Comparison of ENCODE assay signal across 9 mouse cellular contexts in genomic region chr2:167687651-167688101, GRCm38 (mm10). TPM values are rescaled to one million over a fixed set of nuclear protein-coding genes. Genes with fewer than 3 reads are reported as not detected.
DNase-seq lines count a peak whose midpoint lies in the region; ATAC-seq and TF ChIP-seq lines count a peak whose summit lies in the region.
"Had no signal": no experiment of that assay in that cellular context is flagged by ENCODE, and none has a peak within 500 bp of the region (broad histone marks: within the 10 kb centered on the region; RNA-seq: fewer than 3 reads in every experiment).

No protein-coding gene starts in this region.

- no peak for DNase-seq in midbrain, postnatal 0 days (ENCODE audit: low spot score)
- no peak for DNase-seq in midbrain, embryonic 14.5 days
- DNase-seq in hindbrain, embryonic 14.5 days (ENCODE audit: low spot score) = no peak

- WGBS in midbrain, postnatal 0 days = 55% methylated on average over 10 of the region's 11 CpGs
- WGBS in midbrain, embryonic 14.5 days = 56% methylated on average over 11 of the region's 11 CpGs
- WGBS in lung, embryonic 15.5 days = 46% methylated on average over 11 of the region's 11 CpGs
- WGBS in hindbrain, embryonic 14.5 days = 55% methylated on average over 11 of the region's 11 CpGs

- no peak overlapping the region for H3K9ac ChIP-seq in midbrain, postnatal 0 days (replicated peaks; ENCODE audit: low read length, poor library complexity, severe bottlenecking)
- no peak overlapping the region for H3K9ac ChIP-seq in midbrain, embryonic 14.5 days (replicated peaks; ENCODE audit: low read length)
- no peak overlapping the region for H3K9ac ChIP-seq in lung, embryonic 15.5 days
- H3K9ac ChIP-seq in hindbrain, embryonic 14.5 days = no peak overlapping the region

- no peaks in the 10 kb centered on the region for H3K9me3 ChIP-seq in erythroblast, embryonic 14.5 days (ENCODE audit: control insufficient read depth, low read length)
- H3K9me3 ChIP-seq in midbrain, postnatal 0 days (ENCODE audit: low read length) = no peaks in the 10 kb centered on the region
- H3K9me3 ChIP-seq in midbrain, embryonic 14.5 days (ENCODE audit: control insufficient read depth, low read length) = no peaks in the 10 kb centered on the region
- no peaks in the 10 kb centered on the region for H3K9me3 ChIP-seq in lung, embryonic 15.5 days
- no peaks in the 10 kb centered on the region for H3K9me3 ChIP-seq in hindbrain, embryonic 14.5 days (ENCODE audit: control insufficient read depth, low read length)
- H3K9me3 ChIP-seq: heart, embryonic 12.5 days had no signal

- peaks cover 58% of the 10 kb centered on the region for H3K27me3 ChIP-seq in erythroblast, embryonic 14.5 days (ENCODE audit: control insufficient read depth)
- H3K27me3 ChIP-seq in midbrain, postnatal 0 days (ENCODE audit: insufficient read depth, low read length) = peaks cover 20% of the 10 kb centered on the region
- peaks cover 48% of the 10 kb centered on the region for H3K27me3 ChIP-seq in midbrain, embryonic 14.5 days (ENCODE audit: control insufficient read depth, insufficient read depth, low read length)
- no peaks in the 10 kb centered on the region; the same call in 1 of the 2 replicates for H3K27me3 ChIP-seq in lung, embryonic 15.5 days
- H3K27me3 ChIP-seq in hindbrain, embryonic 14.5 days (ENCODE audit: control insufficient read depth, insufficient read depth, low read length) = peaks cover 58% of the 10 kb centered on the region

- H3K27ac ChIP-seq in midbrain, postnatal 0 days (ENCODE audit: low read depth, low read length) = no peak overlapping the region
- no peak overlapping the region for H3K27ac ChIP-seq in midbrain, embryonic 14.5 days (replicated peaks; ENCODE audit: low read depth, low read length)
- H3K27ac ChIP-seq in brown adipose tissue, adult 24 weeks (replicated peaks; ENCODE audit: low read depth, low read length) = peak overlapping the region; percentile 85
- no peak overlapping the region for H3K27ac ChIP-seq in lung, embryonic 15.5 days
- H3K27ac ChIP-seq in hindbrain, embryonic 14.5 days = no peak overlapping the region

- H3K4me3 ChIP-seq in erythroblast, embryonic 14.5 days (replicated peaks) = peak overlapping the region; percentile 75
- H3K4me3 ChIP-seq in midbrain, postnatal 0 days (ENCODE audit: low read depth, low read length) = no peak overlapping the region
- no peak overlapping the region for H3K4me3 ChIP-seq in midbrain, embryonic 14.5 days (replicated peaks; ENCODE audit: low read depth, low read length)
- H3K4me3 ChIP-seq in brown adipose tissue, adult 24 weeks (ENCODE audit: insufficient read depth, low read depth, low read length) = peak overlapping the region; percentile 95
- no peak overlapping the region for H3K4me3 ChIP-seq in lung, embryonic 15.5 days
- no peak overlapping the region for H3K4me3 ChIP-seq in hindbrain, embryonic 14.5 days (replicated peaks; ENCODE audit: low read length)

- H3K4me2 ChIP-seq in midbrain, postnatal 0 days (ENCODE audit: low read depth, low read length, poor library complexity, severe bottlenecking) = no peak overlapping the region
- H3K4me2 ChIP-seq in midbrain, embryonic 14.5 days (ENCODE audit: low read length) = no peak overlapping the region
- H3K4me2 ChIP-seq in lung, embryonic 15.5 days = peak overlapping the region; percentile 74; the same call in 1 of the 2 replicates
- no peak overlapping the region for H3K4me2 ChIP-seq in hindbrain, embryonic 14.5 days (replicated peaks)

- ATAC-seq in erythroblast, adult 5-6 weeks (replicated peaks; ENCODE audit: low FRiP score, poor library complexity, severe bottlenecking) = no peak
- 0 out of 2 replicates have a peak, but pooled peaks have one; percentile 1 for ATAC-seq in midbrain, postnatal 0 days (ENCODE audit: low FRiP score)
- ATAC-seq in midbrain, embryonic 14.5 days (ENCODE audit: low FRiP score, low TSS enrichment) = no peak
- no peak; the same call in 1 of the 2 replicates for ATAC-seq in lung, embryonic 15.5 days (ENCODE audit: borderline replicate concordance, extremely low read depth, low FRiP score, low TSS enrichment)
- no peak for ATAC-seq in frontal cortex, adult (ENCODE audit: low TSS enrichment)
- ATAC-seq in hindbrain, embryonic 14.5 days (ENCODE audit: low FRiP score) = no peak

- peaks cover 44% of the 10 kb centered on the region for H3K4me1 ChIP-seq in erythroblast, embryonic 14.5 days (ENCODE audit: control insufficient read depth)
- H3K4me1 ChIP-seq in midbrain, postnatal 0 days (ENCODE audit: insufficient read depth, low read length) = no peaks in the 10 kb centered on the region
- 0 out of 2 replicates have a peak, but pooled peaks cover 4% of the 10 kb centered on the region for H3K4me1 ChIP-seq in midbrain, embryonic 14.5 days (ENCODE audit: control insufficient read depth, insufficient read depth, low read length)
- H3K4me1 ChIP-seq in brown adipose tissue, adult 24 weeks (ENCODE audit: control insufficient read depth, insufficient read depth, insufficient read length, low read length) = peaks cover 8% of the 10 kb centered on the region; the same call in 1 of the 2 replicates
- peaks cover 29% of the 10 kb centered on the region for H3K4me1 ChIP-seq in lung, embryonic 15.5 days
- H3K4me1 ChIP-seq in hindbrain, embryonic 14.5 days (replicated peaks; ENCODE audit: control insufficient read depth, insufficient read depth, low read length) = peaks cover 3% of the 10 kb centered on the region; the same call in 1 of the 2 replicates

- TF ChIP-seq CTCF in midbrain, postnatal 0 days (IDR thresholded peaks at IDR 0.05) = no peak

- H3K36me3 ChIP-seq in erythroblast, embryonic 14.5 days (ENCODE audit: control insufficient read depth) = peaks cover 8% of the 10 kb centered on the region
- H3K36me3 ChIP-seq in midbrain, postnatal 0 days (ENCODE audit: insufficient read depth, low read length) = no peaks in the 10 kb centered on the region
- H3K36me3 ChIP-seq in midbrain, embryonic 14.5 days (ENCODE audit: control insufficient read depth, insufficient read depth, low read length) = no peaks in the 10 kb centered on the region
- peaks cover 12% of the 10 kb centered on the region for H3K36me3 ChIP-seq in lung, embryonic 15.5 days
- no peaks in the 10 kb centered on the region for H3K36me3 ChIP-seq in hindbrain, embryonic 14.5 days (replicated peaks; ENCODE audit: control insufficient read depth, insufficient read depth)
- H3K36me3 ChIP-seq: heart, embryonic 12.5 days had no signal

RNA-seq across cellular contexts. Expression of gene Cebpb, which starts 1.0 kb away (rescaled TPM):
- polyA plus RNA-seq in erythroblast, embryonic 14.5 days (2012) = 4.3 and 4.7 TPM in 2 replicates
- 8.8 and 9.0 TPM in 2 replicates for total RNA-seq in erythroblast, adult 5-6 weeks (2015; ENCODE audit: low replicate concordance)
- total RNA-seq in erythroblast, adult 5-6 weeks (2017; ENCODE audit: low replicate concordance) = 7.3 and 14.8 TPM in 2 replicates
- 5.8 and 8.0 TPM in 2 replicates for total RNA-seq in midbrain, postnatal 0 days (2014; rRNA removed)
- polyA plus RNA-seq in midbrain, postnatal 0 days (2015; fragmentation: Nextera tagmentation; extraction: Ambion mirVana) = 4.4 and 5.4 TPM in 2 replicates
- polyA plus RNA-seq in midbrain, embryonic 14.5 days (2014; fragmentation: Nextera tagmentation; extraction: Ambion mirVana) = 1.4 TPM in 2 replicates
- polyA plus RNA-seq in brown adipose tissue, adult 24 weeks (2012; ENCODE audit: insufficient read depth, insufficient read length, missing spikeins) = 226 and 227 TPM in 2 replicates
- 61.4 and 68.1 TPM in 2 replicates for polyA plus RNA-seq in lung, embryonic 15.5 days (2015; fragmentation: Nextera tagmentation; extraction: Ambion mirVana)
- polyA plus RNA-seq in hindbrain, embryonic 14.5 days (2014; fragmentation: Nextera tagmentation; extraction: Ambion mirVana) = 3.5 and 3.6 TPM in 2 replicates

RNA-seq across cellular contexts. Expression of gene Tmem189, which starts 1.9 kb away (rescaled TPM):
- polyA plus RNA-seq in erythroblast, embryonic 14.5 days (2012) = 11.3 and 11.7 TPM in 2 replicates
- 19.6 and 20.8 TPM in 2 replicates for total RNA-seq in erythroblast, adult 5-6 weeks (2015; ENCODE audit: low replicate concordance)
- total RNA-seq in erythroblast, adult 5-6 weeks (2017; ENCODE audit: low replicate concordance) = 23.7 and 52.9 TPM in 2 replicates
- 45.5 and 65.9 TPM in 2 replicates for total RNA-seq in midbrain, postnatal 0 days (2014; rRNA removed)
- polyA plus RNA-seq in midbrain, postnatal 0 days (2015; fragmentation: Nextera tagmentation; extraction: Ambion mirVana) = 33.5 and 35.3 TPM in 2 replicates
- polyA plus RNA-seq in midbrain, embryonic 14.5 days (2014; fragmentation: Nextera tagmentation; extraction: Ambion mirVana) = 28.8 and 29.9 TPM in 2 replicates
- 12.7 and 19.3 TPM in 2 replicates for polyA plus RNA-seq in brown adipose tissue, adult 24 weeks (2012; ENCODE audit: insufficient read depth, insufficient read length, missing spikeins)
- polyA plus RNA-seq in lung, embryonic 15.5 days (2015; fragmentation: Nextera tagmentation; extraction: Ambion mirVana) = 41.7 and 43.8 TPM in 2 replicates
- 33.9 and 37.5 TPM in 2 replicates for polyA plus RNA-seq in hindbrain, embryonic 14.5 days (2014; fragmentation: Nextera tagmentation; extraction: Ambion mirVana)

RNA-seq across cellular contexts. Expression of gene Gm20431, which starts 26.4 kb away (rescaled TPM):
- polyA plus RNA-seq in erythroblast, embryonic 14.5 days (2012) = not detected in 2 replicates
- not detected in 2 replicates for total RNA-seq in erythroblast, adult 5-6 weeks (2015; ENCODE audit: low replicate concordance)
- not detected in 2 replicates for total RNA-seq in erythroblast, adult 5-6 weeks (2017; ENCODE audit: low replicate concordance)
- not detected in 2 replicates for total RNA-seq in midbrain, postnatal 0 days (2014; rRNA removed)
- 11.2 and 12.0 TPM in 2 replicates for polyA plus RNA-seq in midbrain, postnatal 0 days (2015; fragmentation: Nextera tagmentation; extraction: Ambion mirVana)
- 8.0 and 11.5 TPM in 2 replicates for polyA plus RNA-seq in midbrain, embryonic 14.5 days (2014; fragmentation: Nextera tagmentation; extraction: Ambion mirVana)
- 1.3 TPM in 1 of 2 replicates, not detected in the other for polyA plus RNA-seq in brown adipose tissue, adult 24 weeks (2012; ENCODE audit: insufficient read depth, insufficient read length, missing spikeins)
- polyA plus RNA-seq in lung, embryonic 15.5 days (2015; fragmentation: Nextera tagmentation; extraction: Ambion mirVana) = 3.2 and 3.5 TPM in 2 replicates
- 15.5 and 19.8 TPM in 2 replicates for polyA plus RNA-seq in hindbrain, embryonic 14.5 days (2014; fragmentation: Nextera tagmentation; extraction: Ambion mirVana)

RNA-seq across cellular contexts. Expression of gene Ube2v1, which starts 55.8 kb away (rescaled TPM):
- polyA plus RNA-seq in erythroblast, embryonic 14.5 days (2012) = 34.4 and 42.6 TPM in 2 replicates
- 134 and 176 TPM in 2 replicates for total RNA-seq in erythroblast, adult 5-6 weeks (2015; ENCODE audit: low replicate concordance)
- 150 and 202 TPM in 2 replicates for total RNA-seq in erythroblast, adult 5-6 weeks (2017; ENCODE audit: low replicate concordance)
- 191 and 233 TPM in 2 replicates for total RNA-seq in midbrain, postnatal 0 days (2014; rRNA removed)
- polyA plus RNA-seq in midbrain, postnatal 0 days (2015; fragmentation: Nextera tagmentation; extraction: Ambion mirVana) = 402 and 414 TPM in 2 replicates
- polyA plus RNA-seq in midbrain, embryonic 14.5 days (2014; fragmentation: Nextera tagmentation; extraction: Ambion mirVana) = 286 and 299 TPM in 2 replicates
- polyA plus RNA-seq in brown adipose tissue, adult 24 weeks (2012; ENCODE audit: insufficient read depth, insufficient read length, missing spikeins) = 113 and 141 TPM in 2 replicates
- polyA plus RNA-seq in lung, embryonic 15.5 days (2015; fragmentation: Nextera tagmentation; extraction: Ambion mirVana) = 280 and 282 TPM in 2 replicates
- 302 and 313 TPM in 2 replicates for polyA plus RNA-seq in hindbrain, embryonic 14.5 days (2014; fragmentation: Nextera tagmentation; extraction: Ambion mirVana)

Comparison
In these comparisons a context has a peak if more than half of its experiments do, and no peak if none do; other contexts are left out.
1. H3K4me3 ChIP-seq: peak in erythroblast, embryonic 14.5 days (single experiment) and brown adipose tissue, adult 24 weeks (single experiment); none in midbrain, postnatal 0 days (single experiment), midbrain, embryonic 14.5 days (single experiment), lung, embryonic 15.5 days (single experiment) and hindbrain, embryonic 14.5 days (single experiment).